9 mouse cellular contexts compared by ENCODE assay signal in genomic region chr19:23972881-23973649, GRCm38 (mm10). TPM values are rescaled to one million over a fixed set of nuclear protein-coding genes. Genes with fewer than 3 reads are reported as not detected.
DNase-seq lines count a peak whose midpoint lies in the region; ATAC-seq lines count a peak whose summit lies in the region.
"Had no signal": no experiment of that assay in that cellular context is flagged by ENCODE, and none has a peak within 500 bp of the region (broad histone marks: within the 10 kb centered on the region; RNA-seq: fewer than 3 reads in every experiment).

No protein-coding gene starts in this region.

- H3K27me3 ChIP-seq in intestine, embryonic 15.5 days (replicated peaks): no peaks in the 10 kb centered on the region

- H3K36me3 ChIP-seq in intestine, embryonic 15.5 days: no peaks in the 10 kb centered on the region

- peaks cover 10% of the 10 kb centered on the region for H3K4me1 ChIP-seq in intestine, embryonic 15.5 days (replicated peaks)

- no peak overlapping the region for H3K9ac ChIP-seq in intestine, embryonic 15.5 days
- H3K9ac ChIP-seq: liver, embryonic 14.5 days had no signal

- H3K27ac ChIP-seq in intestine, embryonic 15.5 days: no peak overlapping the region
- H3K27ac ChIP-seq: liver, embryonic 14.5 days had no signal

- no peak overlapping the region for H3K4me2 ChIP-seq in intestine, embryonic 15.5 days (replicated peaks)

- DNase-seq in adrenal gland, adult 2 months: peak; percentile 43
- DNase-seq in adrenal gland, postnatal 4 days (ENCODE audit: low spot score in 2 of 2): no peak
- peak; percentile 87 for DNase-seq in adipocyte (ENCODE audit: low spot score)
- peak; percentile 67 to 80 for DNase-seq in gastrocnemius, adult 8-10 months (ENCODE audit: low spot score in 2 of 2)
- DNase-seq in lung, postnatal 4 days: peak; percentile 58 to 85
- DNase-seq in layer of hippocampus, adult 8-10 months (ENCODE audit: low spot score in 2 of 2): no peak

- H3K4me3 ChIP-seq in intestine, embryonic 15.5 days (replicated peaks): no peak overlapping the region

- peak; percentile 63 for ATAC-seq in intestine, embryonic 15.5 days
- ATAC-seq in megakaryocyte progenitor cell, adult 5-6 weeks (replicated peaks; ENCODE audit: poor library complexity): no peak

- no peaks in the 10 kb centered on the region for H3K9me3 ChIP-seq in intestine, embryonic 15.5 days

- WGBS in intestine, embryonic 15.5 days: 69% methylated on average over 16 of the region's 16 CpGs

RNA-seq across cellular contexts. Expression of gene Fam189a2, which starts 57.8 kb away (rescaled TPM):
- 10 to 100 TPM in 1 of 2 experiments, 1 to 10 TPM in 1; 6.5 to 13.3 TPM for total RNA-seq in adrenal gland, adult 2 months (2021)
- 5.4 and 7.0 TPM in 2 replicates for polyA plus RNA-seq in adrenal gland, adult 2 months (2012; rRNA removed)
- 10 to 100 TPM; 12.0 to 12.9 TPM for total RNA-seq in adrenal gland, postnatal 4 days (2021)
- 10 to 100 TPM; 21.5 to 31.0 (median 28.2) TPM for total RNA-seq in gastrocnemius, adult 8-10 months (2022)
- 0.80 and 1.2 TPM in 2 replicates for polyA plus RNA-seq in intestine, embryonic 15.5 days (2015; fragmentation: Nextera tagmentation; extraction: Ambion mirVana)
- 10 to 100 TPM in 2 of 4 experiments, 1 to 10 TPM in 2; 7.4 to 11.4 (median 10.4) TPM for total RNA-seq in layer of hippocampus, adult 8-10 months (2022)
- total RNA-seq in megakaryocyte progenitor cell, adult 5-6 weeks (2015): not detected in 2 replicates
- not detected in 2 replicates for total RNA-seq in megakaryocyte progenitor cell, adult 5-6 weeks (2017)

Comparison
In these comparisons a context has a peak if more than half of its experiments do, and no peak if none do; other contexts are left out.
1. DNase-seq: peak in adrenal gland, adult 2 months (single experiment), adipocyte (single experiment), gastrocnemius, adult 8-10 months (2 of 2) and lung, postnatal 4 days (2 of 2); none in adrenal gland, postnatal 4 days (0 of 2) and layer of hippocampus, adult 8-10 months (0 of 2).
2. RNA of gene Fam189a2, which starts 57.8 kb away (total RNA-seq): 21.5 to 31.0 TPM in gastrocnemius, adult 8-10 months, 6.5 to 13.3 TPM in adrenal gland, adult 2 months, 12.0 to 12.9 TPM in adrenal gland, postnatal 4 days and 7.4 to 11.4 TPM in layer of hippocampus, adult 8-10 months; not detected in megakaryocyte progenitor cell, adult 5-6 weeks; every median in the first group is over 4 times any median in the second.